12 mouse cellular contexts compared by ENCODE assay signal in genomic region chr2:145226100-145226499, GRCm38 (mm10). TPM values are rescaled to one million over a fixed set of nuclear protein-coding genes. Genes with fewer than 3 reads are reported as not detected.
DNase-seq lines count a peak whose midpoint lies in the region; ATAC-seq and TF ChIP-seq lines count a peak whose summit lies in the region.
"Had no signal": no experiment of that assay in that cellular context is flagged by ENCODE, and none has a peak within 500 bp of the region (broad histone marks: within the 10 kb centered on the region; RNA-seq: fewer than 3 reads in every experiment).

No protein-coding gene starts in this region.

- no peak for TF ChIP-seq CTCF in kidney, postnatal 0 days (IDR thresholded peaks at IDR 0.05; ENCODE audit: low read depth)

- DNase-seq in kidney, postnatal 0 days (ENCODE audit: low spot score): peak; percentile 21
- no peak for DNase-seq in kidney, postnatal 4 days
- peak; percentile 24 for DNase-seq in CD4-positive helper T cell, adult 2 months (ENCODE audit: low read depth, low spot score)
- DNase-seq in cerebellum, adult 9-10 months: no peak
- DNase-seq: gastrocnemius, postnatal 10 days; spleen, adult 18-20 months had no signal

- WGBS in kidney, postnatal 0 days: 50% methylated on average over 1 of the region's 1 CpGs
- 12% methylated on average over 1 of the region's 1 CpGs for WGBS in liver, embryonic 15.5 days (ENCODE audit: insufficient replicate concordance)
- WGBS in forebrain, embryonic 15.5 days: 72% methylated on average over 1 of the region's 1 CpGs

- H3K27ac ChIP-seq in kidney, postnatal 0 days: no peak overlapping the region
- H3K27ac ChIP-seq in liver, embryonic 15.5 days (replicated peaks): no peak overlapping the region
- no peak overlapping the region for H3K27ac ChIP-seq in forebrain, embryonic 15.5 days (replicated peaks)
- H3K27ac ChIP-seq: embryonic facial prominence, embryonic 12.5 days; forebrain, embryonic 13.5 days; midbrain, embryonic 10.5 days had no signal

- H3K27me3 ChIP-seq in kidney, postnatal 0 days (ENCODE audit: insufficient read depth, low read length): no peaks in the 10 kb centered on the region
- no peaks in the 10 kb centered on the region for H3K27me3 ChIP-seq in liver, embryonic 15.5 days
- no peaks in the 10 kb centered on the region for H3K27me3 ChIP-seq in forebrain, embryonic 15.5 days
- H3K27me3 ChIP-seq: embryonic facial prominence, embryonic 12.5 days; forebrain, embryonic 13.5 days had no signal

- H3K4me3 ChIP-seq in kidney, postnatal 0 days (replicated peaks; ENCODE audit: low read depth, low read length): no peak overlapping the region
- H3K4me3 ChIP-seq in liver, embryonic 15.5 days (replicated peaks): no peak overlapping the region
- no peak overlapping the region for H3K4me3 ChIP-seq in forebrain, embryonic 15.5 days
- H3K4me3 ChIP-seq: embryonic facial prominence, embryonic 12.5 days; forebrain, embryonic 13.5 days; midbrain, embryonic 10.5 days had no signal

- no peak overlapping the region for H3K4me2 ChIP-seq in kidney, postnatal 0 days (ENCODE audit: low read length)
- H3K4me2 ChIP-seq in liver, embryonic 15.5 days: no peak overlapping the region
- no peak overlapping the region for H3K4me2 ChIP-seq in forebrain, embryonic 15.5 days (replicated peaks)
- H3K4me2 ChIP-seq: embryonic facial prominence, embryonic 12.5 days; forebrain, embryonic 13.5 days had no signal

- no peaks in the 10 kb centered on the region for H3K4me1 ChIP-seq in kidney, postnatal 0 days (replicated peaks; ENCODE audit: insufficient read depth, low read length)
- H3K4me1 ChIP-seq in liver, embryonic 15.5 days (replicated peaks): no peaks in the 10 kb centered on the region
- H3K4me1 ChIP-seq in forebrain, embryonic 15.5 days: no peaks in the 10 kb centered on the region
- H3K4me1 ChIP-seq: forebrain, embryonic 13.5 days had no signal

- H3K9ac ChIP-seq in kidney, postnatal 0 days (ENCODE audit: low read depth, low read length): no peak overlapping the region
- H3K9ac ChIP-seq in liver, embryonic 15.5 days: no peak overlapping the region
- H3K9ac ChIP-seq in forebrain, embryonic 15.5 days (replicated peaks): no peak overlapping the region
- H3K9ac ChIP-seq: embryonic facial prominence, embryonic 12.5 days; forebrain, embryonic 13.5 days had no signal

- H3K36me3 ChIP-seq in kidney, postnatal 0 days (ENCODE audit: insufficient read depth, low read length): no peaks in the 10 kb centered on the region
- H3K36me3 ChIP-seq in liver, embryonic 15.5 days (replicated peaks): no peaks in the 10 kb centered on the region
- H3K36me3 ChIP-seq in forebrain, embryonic 15.5 days: no peaks in the 10 kb centered on the region
- H3K36me3 ChIP-seq: embryonic facial prominence, embryonic 12.5 days; midbrain, embryonic 10.5 days had no signal

- H3K9me3 ChIP-seq in kidney, postnatal 0 days (replicated peaks; ENCODE audit: low read length): no peaks in the 10 kb centered on the region
- no peaks in the 10 kb centered on the region for H3K9me3 ChIP-seq in liver, embryonic 15.5 days (replicated peaks)
- no peaks in the 10 kb centered on the region for H3K9me3 ChIP-seq in forebrain, embryonic 15.5 days
- H3K9me3 ChIP-seq: embryonic facial prominence, embryonic 12.5 days; forebrain, embryonic 13.5 days; midbrain, embryonic 10.5 days had no signal

- no peak for ATAC-seq in kidney, postnatal 0 days (replicated peaks; ENCODE audit: low FRiP score, low read depth)
- ATAC-seq in CD4-positive, CD25-positive, alpha-beta regulatory T cell, adult 4 months: peak; percentile 59
- ATAC-seq in liver, embryonic 15.5 days (ENCODE audit: insufficient read depth): peak; percentile 70
- ATAC-seq in forebrain, embryonic 15.5 days (replicated peaks): no peak
- ATAC-seq: forebrain, embryonic 13.5 days had no signal

RNA-seq across cellular contexts. Expression of gene Slc24a3, which starts 58.5 kb away (rescaled TPM):
- polyA plus RNA-seq in kidney, postnatal 0 days (2015; fragmentation: Nextera tagmentation; extraction: Ambion mirVana): 1.4 and 2.1 TPM in 2 replicates
- 1 to 10 TPM in 1 of 2 experiments, under 1 TPM in 1; 0.90 to 1.1 TPM for polyA plus RNA-seq in CD4-positive, CD25-positive, alpha-beta regulatory T cell, adult 4 months (2017; shearing (Covaris generic))
- polyA plus RNA-seq in liver, embryonic 15.5 days (2015; fragmentation: Nextera tagmentation; extraction: Ambion mirVana): 0.68 and 0.71 TPM in 2 replicates
- polyA plus RNA-seq in forebrain, embryonic 15.5 days (2015; fragmentation: Nextera tagmentation; extraction: Ambion mirVana): 5.5 and 5.9 TPM in 2 replicates

Comparison
In these comparisons a context has a peak if more than half of its experiments do, and no peak if none do; other contexts are left out.
1. DNase-seq: peak in kidney, postnatal 0 days (single experiment) and CD4-positive helper T cell, adult 2 months (single experiment); none in kidney, postnatal 4 days (0 of 2) and cerebellum, adult 9-10 months (single experiment).
2. ATAC-seq: peak in CD4-positive, CD25-positive, alpha-beta regulatory T cell, adult 4 months (single experiment) and liver, embryonic 15.5 days (single experiment); none in kidney, postnatal 0 days (single experiment) and forebrain, embryonic 15.5 days (single experiment).